Mouse (Mus musculus) heart, adult 18-20 months (tissue): Measurements from ENCODE around the gene Prdm8. TPM values are rescaled to one million over a fixed set of nuclear protein-coding genes. Genes with fewer than 3 reads are reported as not detected.
A peak's percentile ranks its signal among the peaks of the same experiment; 100 is the strongest.

ENCODE experiments used
- DNase-seq, 2 experiments: peaks; one replicate each; pipeline ENCODE4 v3.0.0; 2021 to 2022; ENCODE audit warnings: mixed read lengths in 1 of 2
- total RNA-seq, 2 experiments: library from RNA; stranded (reverse); gene quantifications; 2 replicates each; pipeline ENCODE4 v1.2.3; 2021

The Prdm8 gene
- total RNA-seq, 2 experiments from 2014 or later, result 0.20 to 0.31 TPM

GRCm38 (mm10) chr5:98184281-98184910, 17.4 kb downstream of the Prdm8 start:
- peak in 1 of 2 experiments; percentile 16 for DNase-seq

GRCm38 (mm10) chr5:98184971-98185805, 18.2 kb downstream of the Prdm8 start:
- peak; percentile 84 to 88 for DNase-seq

GRCm38 (mm10) chr5:98185806-98186751, 19.1 kb downstream of the Prdm8 start:
- peak in 1 of 2 experiments; percentile 34 for DNase-seq

- DNase-seq, result no peak
Observed at GRCm38 (mm10) chr5:98189181-98190180, 22.5 kb downstream of the Prdm8 start.

GRCm38 (mm10) chr5:98192295-98192983, 25.4 kb downstream of the Prdm8 start:
- no peak for DNase-seq

GRCm38 (mm10) chr5:98194959-98195358, 28.0 kb downstream of the Prdm8 start:
- DNase-seq, result no peak

- no peak for DNase-seq
Observed at GRCm38 (mm10) chr5:98198412-98199218, 31.6 kb downstream of the Prdm8 start.

- no peak for DNase-seq
Observed at GRCm38 (mm10) chr5:98199219-98199552, 32.2 kb downstream of the Prdm8 start.

GRCm38 (mm10) chr5:98201606-98202005, 34.6 kb downstream of the Prdm8 start:
- no peak for DNase-seq

GRCm38 (mm10) chr5:98202996-98203395, 36.0 kb downstream of the Prdm8 start:
- DNase-seq, result no peak

- DNase-seq, result no peak
Observed at GRCm38 (mm10) chr5:98212501-98212900, 45.5 kb downstream of the Prdm8 start.

GRCm38 (mm10) chr5:98221956-98222355, 55.0 kb downstream of the Prdm8 start:
- no peak for DNase-seq

GRCm38 (mm10) chr5:98226710-98227109, 59.7 kb downstream of the Prdm8 start:
- DNase-seq, result no peak

- DNase-seq, result no peak
Observed at GRCm38 (mm10) chr5:98229456-98229855, 62.5 kb downstream of the Prdm8 start.

GRCm38 (mm10) chr5:98238466-98238865, 71.5 kb downstream of the Prdm8 start:
- DNase-seq, result no peak
